Mouse (Mus musculus) heart, postnatal 25 days (tissue): ENCODE measurements at regions not wholly inside any gene's neighbourhood (a gene's known extent, or its start where the extent isn't known, plus 50 kb on each side); places are given as distances from the start of the nearest gene placed in this dataset.

Experiments used
- DNase-seq: peaks from one replicate; pipeline ENCODE4 v3.0.0; 2022; ENCODE audit warnings: low spot score
- intact Hi-C: fragments of 180-260 bp; cut with DNase I; formaldehyde crosslinking; loops from one replicate; pipeline ENCODE4 v1.15.1; 2025

GRCm38 (mm10) chr2:172690931-172691651, 141.7 kb downstream of the Tfap2c start:
- intact Hi-C loops: no loop called here
- no peak for DNase-seq

DNA sequence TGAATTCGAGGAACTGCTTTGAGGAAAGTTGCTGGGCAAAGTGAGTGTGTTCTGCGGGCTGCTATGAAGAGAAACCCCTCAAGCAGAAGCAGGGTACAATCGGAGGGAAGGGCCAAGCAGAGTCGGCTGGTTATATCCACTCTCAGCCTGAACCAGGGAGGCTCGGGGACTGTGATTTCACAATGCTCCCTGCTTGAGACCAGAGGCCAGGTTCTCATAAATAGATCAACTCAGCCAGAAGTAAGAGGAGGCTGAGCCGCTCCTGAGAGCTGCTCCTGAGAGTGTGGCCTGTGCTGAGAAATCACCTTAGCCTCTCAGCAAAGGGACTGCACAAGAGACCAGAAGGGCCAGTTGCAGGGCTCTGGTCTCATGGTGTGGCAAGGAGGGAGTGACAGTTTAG, 149.6 kb downstream of the Tfap2c start:
- no peak for DNase-seq
- intact Hi-C loops: no loop called here

- intact Hi-C loops: no loop called here
- DNase-seq: no peak
These were observed 150.3 kb downstream of the Tfap2c start for GRCm38 (mm10) chr2:172699654-172700053.

DNA sequence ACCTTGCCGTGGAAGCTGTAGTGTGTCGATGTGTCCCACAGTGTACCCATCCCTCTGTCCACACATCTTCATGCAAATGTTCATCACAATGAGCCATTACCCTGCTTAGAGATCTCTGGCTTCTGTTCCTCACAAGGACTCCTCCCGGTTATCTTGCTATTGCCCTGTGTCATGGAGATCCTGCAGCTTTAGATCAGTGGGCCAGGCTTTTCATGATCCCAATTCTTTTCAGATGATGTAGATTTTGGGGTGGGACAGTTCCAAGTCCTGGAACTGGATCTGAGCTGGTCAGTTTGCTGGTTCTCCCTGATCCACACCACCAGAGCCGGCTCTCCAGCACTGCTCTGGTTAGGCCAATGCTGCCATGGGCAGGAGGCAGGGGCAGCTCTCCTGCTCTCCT, 161.2 kb downstream of the Tfap2c start:
- DNase-seq: no peak
- intact Hi-C loops: no loop called here

GRCm38 (mm10) chr2:172726701-172727100, 177.3 kb downstream of the Tfap2c start:
- intact Hi-C loops: no loop called here
- DNase-seq: no peak

GRCm38 (mm10) chr2:172727576-172727975, 178.2 kb downstream of the Tfap2c start:
- DNase-seq: no peak
- intact Hi-C loops: no loop called here

DNA sequence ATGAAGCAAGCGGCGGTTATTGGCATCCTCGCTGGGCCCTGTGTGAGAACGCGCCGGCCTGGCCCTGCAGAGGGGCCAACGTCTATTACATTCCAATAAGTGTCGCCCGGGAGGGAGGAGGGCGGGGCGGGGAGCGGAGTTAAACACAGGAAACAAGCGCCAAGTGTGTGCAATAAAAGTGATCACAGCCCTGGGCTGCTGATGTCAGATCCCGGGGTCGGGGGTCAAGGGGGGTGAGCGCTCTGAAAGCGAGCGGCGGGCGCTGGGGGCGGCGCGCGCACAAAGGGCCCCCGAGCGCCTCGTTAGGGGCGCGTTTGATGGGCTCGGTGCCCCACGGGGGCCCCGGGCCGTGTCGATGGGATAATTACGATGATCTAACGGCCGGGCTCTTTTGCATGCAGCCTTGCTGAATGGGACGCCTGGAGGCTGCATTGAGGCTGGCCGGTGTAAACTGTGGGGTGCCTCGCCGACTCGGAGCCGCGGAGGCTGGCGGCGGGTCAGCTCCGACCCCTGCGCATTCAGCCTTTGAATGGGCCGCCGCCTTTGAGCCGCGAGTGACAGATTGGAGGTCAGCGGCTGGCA, 178.9 kb downstream of the Tfap2c start:
- intact Hi-C loops: no loop called here
- no peak for DNase-seq

- DNase-seq: no peak
- intact Hi-C loops: no loop called here
These were observed 179.8 kb downstream of the Tfap2c start for GRCm38 (mm10) chr2:172729151-172729550.

- intact Hi-C loops: no loop called here
- no peak for DNase-seq
These were observed 180.3 kb downstream of the Tfap2c start for GRCm38 (mm10) chr2:172729741-172730140.

- intact Hi-C loops: no loop called here
These were observed 182.0 kb downstream of the Tfap2c start for GRCm38 (mm10) chr2:172731408-172731807.

GRCm38 (mm10) chr2:172732453-172733210, 183.2 kb downstream of the Tfap2c start:
- no peak for DNase-seq
- intact Hi-C loops: no loop called here

More at GRCm38 (mm10) chr2:172731408-172731807, 182.0 kb downstream of the Tfap2c start:
- no peak for DNase-seq

DNA sequence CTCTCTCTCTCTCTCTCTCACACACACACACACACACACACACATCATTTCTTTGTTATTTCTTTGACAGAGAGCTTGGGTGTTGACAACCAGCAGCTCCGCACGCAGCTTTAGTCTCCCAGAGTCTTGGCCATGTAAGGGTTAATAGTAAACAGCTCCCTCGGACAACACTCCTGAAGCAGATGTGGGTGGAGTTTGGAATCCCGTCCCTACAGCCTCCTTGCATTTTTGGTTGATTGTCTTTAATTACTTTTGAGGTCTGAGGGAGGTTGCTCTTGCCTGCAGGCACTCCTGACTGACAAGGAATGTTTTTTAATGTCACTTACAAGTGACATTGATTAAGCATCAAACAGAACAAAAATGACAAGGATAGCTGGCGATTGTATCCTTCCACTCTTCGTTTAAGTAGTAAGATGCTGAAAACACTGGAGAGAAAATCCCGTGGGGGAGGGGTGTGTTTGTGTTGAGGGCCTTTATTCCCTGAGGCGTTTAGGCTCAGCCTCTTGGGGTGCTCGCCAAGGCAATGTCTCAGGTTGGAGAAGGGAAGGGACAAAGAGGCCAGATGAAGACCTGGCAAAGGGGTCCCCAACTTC, 184.1 kb downstream of the Tfap2c start:
- DNase-seq: no peak
- intact Hi-C loops: no loop called here

- intact Hi-C loops: no loop called here
- DNase-seq: no peak
These were observed 186.2 kb downstream of the Tfap2c start for GRCm38 (mm10) chr2:172735621-172736020.

DNA sequence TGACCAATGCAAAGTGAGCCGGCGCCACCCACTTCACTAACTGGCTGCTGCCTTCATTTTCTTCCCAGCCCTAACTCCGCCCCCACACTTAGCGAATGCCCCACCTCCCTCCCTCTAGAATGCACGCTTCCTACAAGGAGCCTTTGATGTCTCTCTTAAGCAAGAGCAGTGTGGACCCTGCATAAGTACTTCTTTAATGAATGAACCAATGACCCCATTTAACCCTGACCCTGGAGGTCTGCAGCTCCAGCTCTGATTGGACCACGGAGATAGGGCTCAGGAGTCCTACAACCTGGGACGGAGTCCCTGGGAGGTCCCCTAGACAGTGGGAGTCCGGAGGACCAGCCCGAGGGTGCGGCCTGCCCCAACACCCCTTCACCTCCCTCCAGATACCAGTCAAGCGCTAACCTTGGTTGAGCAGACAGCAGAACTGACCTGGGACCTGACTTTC, 189.7 kb downstream of the Tfap2c start:
- intact Hi-C loops: no loop called here
- no peak for DNase-seq

DNA sequence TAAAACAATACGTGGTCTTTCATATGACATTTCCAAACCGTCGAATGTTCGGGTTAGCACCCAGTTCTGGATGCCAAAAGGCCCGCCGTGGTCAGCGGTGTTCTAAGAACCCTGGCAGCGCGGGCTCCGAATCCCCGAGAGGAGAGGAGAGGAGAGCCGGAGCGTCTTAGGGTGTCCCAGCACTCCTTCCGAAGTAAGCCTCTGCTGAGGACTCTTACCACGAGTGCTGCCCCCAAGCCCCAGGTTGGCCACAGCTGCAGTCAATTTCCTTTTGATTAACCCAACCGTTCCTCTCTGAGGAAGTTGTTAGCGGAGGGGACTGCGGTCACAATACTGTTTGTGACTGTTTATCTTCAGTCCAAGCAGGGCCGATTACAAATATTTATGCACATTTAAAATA, 190.1 kb downstream of the Tfap2c start:
- no peak for DNase-seq
- intact Hi-C loops: no loop called here

GRCm38 (mm10) chr2:172751364-172751763, 188.8 kb downstream of the Bmp7 start:
- intact Hi-C loops: loop anchor here (10.0 kb wide), 1 partner anchor 207 kb away; the partner anchor contains the start of gene Tfap2c
- DNase-seq: no peak

DNA sequence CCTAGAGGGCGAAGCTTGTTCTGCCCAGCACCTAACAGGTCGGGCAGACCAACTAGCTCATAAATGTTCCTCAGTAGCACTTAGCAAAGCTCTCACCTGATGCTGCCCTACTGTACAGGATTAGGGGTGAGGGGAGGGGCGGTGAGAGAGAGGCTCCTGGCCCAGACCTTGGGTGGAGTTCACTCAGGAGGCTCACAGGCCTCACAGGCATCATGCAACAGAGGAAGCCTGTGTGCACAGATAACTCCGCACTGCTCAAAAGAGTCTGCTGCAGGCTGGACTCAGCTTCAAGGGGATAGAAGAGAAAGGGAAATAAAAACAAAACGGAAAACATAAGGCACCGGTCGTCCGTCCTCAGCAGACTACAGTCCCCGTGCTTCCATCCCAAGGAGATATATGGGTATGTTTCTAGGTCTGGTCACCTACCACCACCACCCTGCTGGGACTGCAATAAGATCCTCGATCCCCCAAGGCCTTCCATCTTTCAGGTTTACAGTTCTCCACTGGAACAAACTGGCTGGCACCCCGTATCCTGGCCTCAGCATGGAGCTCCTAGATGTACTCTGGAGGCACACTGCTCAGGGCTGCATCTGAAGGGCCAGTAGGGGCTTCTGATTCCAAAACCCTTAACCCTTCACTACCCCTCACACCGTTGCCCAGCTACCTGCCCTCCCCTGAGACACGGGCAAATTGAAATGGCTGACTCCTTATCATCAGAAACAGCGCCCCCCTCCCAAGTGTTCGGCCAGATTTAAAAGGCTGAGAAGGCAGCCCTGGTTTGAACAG, 184.2 kb downstream of the Bmp7 start:
- intact Hi-C loops: loop anchor here (10.0 kb wide), 1 partner anchor 211 kb away; the partner anchor contains the start of gene Tfap2c
- DNase-seq: no peak

- intact Hi-C loops: loop anchor here (10.0 kb wide), 1 partner anchor 212 kb away; the partner anchor contains the start of gene Tfap2c
- DNase-seq: no peak
These were observed 183.7 kb downstream of the Bmp7 start for GRCm38 (mm10) chr2:172756472-172756860.

- intact Hi-C loops: loop anchor here (10.0 kb wide), 1 partner anchor 214 kb away; the partner anchor contains the start of gene Tfap2c
- DNase-seq: no peak
These were observed 181.6 kb downstream of the Bmp7 start for GRCm38 (mm10) chr2:172758497-172758896.

- no peak for DNase-seq
- intact Hi-C loops: no loop called here
These were observed 174.9 kb downstream of the Bmp7 start for GRCm38 (mm10) chr2:172765260-172765659.
